Mouse (Mus musculus) layer of hippocampus, adult 8-10 months (tissue): Measurements from ENCODE around the gene Tln1. TPM values are rescaled to one million over a fixed set of nuclear protein-coding genes. Genes with fewer than 3 reads are reported as not detected.
A peak's percentile ranks its signal among the peaks of the same experiment; 100 is the strongest.
"Not testable (repeated sequence)": the region's sequence is repeated elsewhere in the genome, so short reads cannot be mapped to it uniquely, and the experiment has no call there.

Source experiments
- DNase-seq, 2 experiments: peaks; one replicate each; pipeline ENCODE4 v3.0.0; 2022; ENCODE audit warnings: low spot score in 2 of 2
- total RNA-seq, 4 experiments: library from RNA; stranded (reverse); gene quantifications; 2 replicates each; pipeline ENCODE4 v1.2.4; 2022

Tln1 gene
- total RNA-seq, 4 experiments from 2014 or later, result 39.3 to 62.9 (median 50.6) TPM

- DNase-seq, result peak; percentile 76 to 81
Observed at GRCm38 (mm10) chr4:43578376-43579204, 16.1 kb upstream of the Tln1 start, which contains the start of the genes Rgp1 and Gba2. Gene Rgp1 (plus strand): TSS chr4:43578715. Gene Gba2 (minus strand): TSS chr4:43578873.

DNA sequence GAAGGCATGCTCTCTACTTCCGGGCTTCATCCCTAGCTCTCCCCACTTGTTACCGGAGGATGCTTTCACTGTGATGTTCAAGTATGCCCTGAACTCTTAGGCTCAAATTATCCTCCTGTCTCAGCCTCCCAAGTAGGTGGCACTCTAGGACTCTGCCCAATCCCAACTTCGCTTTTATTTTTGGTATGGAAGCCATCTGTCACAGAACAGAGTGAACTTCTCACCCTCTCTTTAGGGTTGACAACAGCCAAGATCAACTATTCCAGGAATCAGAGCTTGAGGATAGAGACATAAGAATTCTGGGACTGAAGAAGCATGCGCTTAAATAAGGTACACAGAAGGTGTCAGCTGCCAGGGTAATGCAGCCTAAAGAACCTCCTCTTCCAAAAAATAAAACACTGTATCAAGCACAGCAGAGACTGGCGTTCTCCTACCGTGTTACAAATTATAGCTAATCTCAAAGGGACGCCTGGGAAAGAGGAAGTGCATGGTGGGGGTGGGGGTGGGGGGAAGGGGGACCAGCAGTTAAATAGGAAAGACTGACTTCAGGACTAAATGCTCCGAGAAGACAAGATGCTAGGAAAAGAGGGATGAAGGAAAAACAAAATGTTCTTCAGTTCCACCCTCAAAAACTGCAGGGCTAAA is 14.9 kb upstream of the Tln1 start:
- DNase-seq, result no peak

DNA sequence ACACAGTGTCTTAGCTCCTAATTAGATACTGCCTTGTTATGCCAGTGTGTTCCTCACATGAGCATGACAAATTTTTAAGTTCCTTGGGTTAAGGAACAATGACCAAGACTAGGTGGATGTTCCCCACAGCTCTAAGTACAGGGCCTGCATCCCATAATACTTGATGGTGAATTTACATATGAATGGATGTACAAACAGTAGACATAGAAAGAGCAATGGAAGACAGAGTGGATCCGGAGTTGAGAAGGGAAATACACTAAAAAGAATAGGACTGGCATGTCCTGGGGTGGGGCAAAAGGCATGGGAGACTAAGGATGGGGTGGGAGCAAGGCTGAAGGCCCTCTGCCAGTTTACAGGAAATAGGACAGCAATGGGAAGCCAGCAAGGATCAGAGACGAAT is 12.9 kb upstream of the Tln1 start:
- DNase-seq, result no peak

DNA sequence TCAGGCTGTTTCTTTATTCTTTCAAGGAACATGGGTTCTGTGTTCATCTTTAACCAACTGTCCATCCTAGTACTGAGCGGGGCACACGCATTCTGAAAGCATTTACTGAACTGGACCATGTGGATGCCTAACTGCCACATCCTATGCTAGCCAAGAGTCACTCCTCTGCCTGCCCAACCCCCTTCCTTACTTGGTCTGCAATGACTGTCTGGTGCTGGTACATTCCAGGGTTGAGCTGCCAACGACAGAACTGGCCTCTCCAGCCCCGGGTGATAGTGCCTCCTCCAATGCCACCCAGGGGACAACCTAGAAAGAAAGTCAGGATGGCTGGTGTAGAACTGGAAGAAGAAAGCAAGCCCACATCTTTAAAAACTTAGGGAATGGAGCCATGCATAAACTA is 11.1 kb upstream of the Tln1 start:
- DNase-seq, result no peak

DNA sequence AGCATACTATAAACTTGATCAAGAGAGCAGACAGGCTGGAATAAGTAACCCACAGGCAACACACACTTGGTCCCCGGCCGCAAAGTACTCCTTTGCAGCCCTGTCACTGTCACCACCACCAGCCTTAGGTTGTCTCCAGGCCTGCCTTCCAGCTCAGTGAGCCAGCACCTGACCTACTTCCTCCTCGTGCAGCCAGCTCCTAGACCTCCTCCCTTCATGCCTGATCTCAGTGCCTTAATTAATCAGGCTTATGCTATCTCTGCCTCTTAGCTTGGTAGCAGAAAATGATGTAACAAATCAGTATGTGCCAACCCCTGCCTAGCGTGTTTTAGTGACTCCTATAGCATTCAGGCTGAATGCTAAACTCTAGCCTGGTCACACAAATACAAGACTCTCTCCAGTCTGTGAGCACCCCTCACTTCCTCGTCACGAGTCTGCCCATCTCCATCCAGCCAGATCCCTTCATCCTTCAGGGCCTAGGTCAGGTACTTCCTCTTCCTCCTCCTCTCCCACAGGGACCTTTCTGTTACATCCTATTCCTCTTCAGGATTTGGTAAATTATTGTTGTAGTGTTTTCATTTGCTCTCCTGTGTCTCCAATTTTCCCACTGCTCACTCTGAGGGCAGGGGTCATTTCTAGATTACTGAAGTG is 9.0 kb upstream of the Tln1 start:
- DNase-seq, result no peak

GRCm38 (mm10) chr4:43567140-43567539 is 4.6 kb upstream of the Tln1 start:
- DNase-seq, result no peak

GRCm38 (mm10) chr4:43564231-43564630 is 1.7 kb upstream of the Tln1 start:
- no peak for DNase-seq

GRCm38 (mm10) chr4:43563601-43563875 is 1.0 kb upstream of the Tln1 start:
- no peak for DNase-seq

GRCm38 (mm10) chr4:43562769-43563600 is 494 bp upstream of the Tln1 start:
- DNase-seq, result no peak

DNA sequence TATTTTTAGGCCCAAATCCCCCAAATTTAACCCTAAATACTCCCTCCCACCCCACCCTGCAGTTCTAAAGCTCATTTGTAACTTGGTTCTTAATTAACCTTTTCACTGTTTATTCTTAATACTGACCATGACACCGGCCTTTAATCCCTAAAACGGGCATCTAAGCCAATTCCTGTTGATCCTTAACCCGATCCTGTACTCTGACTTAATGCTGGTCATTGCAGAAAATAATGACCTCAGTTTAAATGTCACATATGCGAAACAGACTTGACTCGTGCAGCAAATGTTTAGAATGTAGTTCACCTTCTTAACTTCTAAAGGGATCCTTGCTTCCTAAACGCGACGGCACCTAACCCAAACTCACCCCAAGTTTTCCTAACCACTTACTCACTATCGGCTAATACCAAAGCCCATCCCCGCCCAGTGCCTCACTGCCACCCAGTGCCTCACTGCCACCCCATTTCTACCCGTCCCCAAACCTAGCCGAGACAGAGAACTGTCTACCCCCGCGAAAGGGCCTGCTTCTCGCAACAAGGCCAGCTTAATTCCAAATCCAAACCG is 975 bp downstream of the Tln1 start:
- no peak for DNase-seq

- DNase-seq, result no peak
Observed at GRCm38 (mm10) chr4:43560976-43561375, 1.5 kb downstream of the Tln1 start.

GRCm38 (mm10) chr4:43560243-43560611 is 2.3 kb downstream of the Tln1 start:
- DNase-seq, result no peak

GRCm38 (mm10) chr4:43559519-43560242 is 2.8 kb downstream of the Tln1 start:
- no peak for DNase-seq

GRCm38 (mm10) chr4:43558631-43559356 is 3.7 kb downstream of the Tln1 start:
- no peak for DNase-seq

- no peak for DNase-seq
Observed at GRCm38 (mm10) chr4:43558028-43558630, 4.4 kb downstream of the Tln1 start.

GRCm38 (mm10) chr4:43555926-43556325 is 6.6 kb downstream of the Tln1 start:
- no peak for DNase-seq

DNA sequence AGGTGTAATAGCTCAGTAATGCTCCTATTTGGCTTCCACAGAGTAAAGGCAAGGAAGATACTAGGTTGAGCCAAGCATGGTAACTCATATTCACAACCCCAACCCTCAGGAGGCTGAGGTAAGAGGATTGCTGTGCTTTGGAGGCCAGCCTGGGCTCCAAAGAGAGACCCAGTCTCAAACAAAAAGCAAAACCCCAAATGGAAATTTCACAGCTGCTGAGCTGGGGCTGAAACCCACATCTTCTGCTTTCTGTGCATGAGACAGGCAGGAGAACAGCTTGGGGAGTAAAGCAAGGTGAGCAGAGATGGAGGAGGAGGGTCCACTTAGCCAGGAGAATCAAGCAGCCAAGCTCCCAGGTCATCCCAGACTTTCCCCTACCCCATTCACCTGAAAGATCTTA is 8.6 kb downstream of the Tln1 start:
- DNase-seq, result no peak

DNA sequence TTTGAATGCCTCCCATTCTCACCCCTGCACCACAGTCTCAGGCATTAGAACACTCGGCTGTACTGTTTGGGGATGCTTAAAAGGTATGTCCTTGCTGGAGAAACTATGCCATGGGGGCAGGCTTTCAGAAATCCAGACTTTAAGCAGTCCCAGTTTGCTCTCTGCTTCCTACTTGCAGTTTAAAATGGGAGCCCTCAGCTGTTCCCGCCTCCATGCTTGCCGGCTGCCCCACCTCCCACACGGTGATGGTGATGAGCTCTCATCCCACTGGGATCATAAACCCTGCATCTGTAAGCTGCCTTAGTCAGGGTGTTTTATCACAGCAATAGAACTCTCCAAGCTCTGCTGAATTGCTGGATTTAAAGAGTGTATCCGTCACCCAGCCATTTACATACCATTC is 10.1 kb downstream of the Tln1 start:
- no peak for DNase-seq

DNA sequence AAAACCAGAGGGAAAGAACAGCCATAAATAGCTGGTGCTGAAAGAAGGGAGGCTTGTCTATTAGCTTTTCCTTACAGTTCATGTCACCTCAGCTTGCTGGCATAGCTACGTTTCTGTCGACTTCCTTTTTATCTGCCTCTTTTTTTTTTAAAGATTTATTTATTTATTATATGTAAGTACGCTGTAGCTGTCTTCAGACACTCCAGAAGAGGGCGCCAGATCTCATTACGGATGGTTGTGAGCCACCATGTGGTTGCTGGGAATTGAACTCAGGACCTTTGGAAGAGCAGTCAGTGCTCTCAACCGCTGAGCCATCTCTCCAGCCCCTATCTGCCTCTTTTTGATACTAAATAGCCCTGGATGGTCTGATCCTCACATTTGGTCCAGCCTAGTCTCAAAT is 10.6 kb downstream of the Tln1 start:
- not testable (repeated sequence) for DNase-seq

- no peak for DNase-seq
Observed at GRCm38 (mm10) chr4:43549055-43549454, 13.4 kb downstream of the Tln1 start.
